Mouse (Mus musculus): ENCODE results near the gene C130050O18Rik.
"Not testable (repeated sequence)": the region's sequence is repeated elsewhere in the genome, so short reads cannot be mapped to it uniquely, and the experiment has no call there.

The C130050O18Rik gene

GRCm38 (mm10) chr5:139380385-139381248 lies 24.5 kb upstream of the C130050O18Rik start:
- DNase-seq (ENCODE audit: low spot score) = peak; percentile 96

- no peak for DNase-seq (ENCODE audit: low spot score)
These were observed 23.2 kb upstream of the C130050O18Rik start for GRCm38 (mm10) chr5:139381586-139382513.

- no peak for DNase-seq (ENCODE audit: low spot score)
These were observed 22.3 kb upstream of the C130050O18Rik start for GRCm38 (mm10) chr5:139382760-139383159.

- DNase-seq (ENCODE audit: low spot score) = no peak
These were observed 21.8 kb upstream of the C130050O18Rik start for GRCm38 (mm10) chr5:139383234-139383633.

- no peak for DNase-seq (ENCODE audit: low spot score)
These were observed 20.5 kb upstream of the C130050O18Rik start for GRCm38 (mm10) chr5:139384531-139384930.

- no peak for DNase-seq (ENCODE audit: low spot score)
These were observed 19.0 kb upstream of the C130050O18Rik start for GRCm38 (mm10) chr5:139386047-139386446.

- DNase-seq (ENCODE audit: low spot score) = no peak
These were observed 17.5 kb upstream of the C130050O18Rik start for GRCm38 (mm10) chr5:139387329-139388194.

GRCm38 (mm10) chr5:139388195-139388570 lies 16.9 kb upstream of the C130050O18Rik start:
- DNase-seq (ENCODE audit: low spot score) = no peak

- no peak for DNase-seq (ENCODE audit: low spot score)
These were observed 16.1 kb upstream of the C130050O18Rik start for GRCm38 (mm10) chr5:139388694-139389675.

DNA sequence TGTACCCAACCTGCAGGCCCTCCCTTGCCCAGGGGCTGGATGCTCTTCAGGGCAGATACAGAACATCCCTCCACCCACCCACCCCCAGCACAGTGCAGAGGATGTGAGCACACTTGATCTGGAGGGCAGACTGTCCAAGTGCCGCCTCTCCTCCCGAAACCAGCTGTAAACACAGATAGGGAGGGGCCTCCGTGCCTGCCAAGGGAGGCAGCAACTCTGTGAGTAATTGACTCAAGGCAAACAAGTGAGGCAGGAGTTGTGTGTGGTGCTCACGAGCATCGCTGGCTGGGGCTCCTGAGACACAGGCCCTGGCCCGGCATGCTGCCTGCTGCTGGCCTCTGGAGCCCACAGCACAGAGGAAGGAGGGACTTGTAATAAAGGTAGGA lies 15.4 kb upstream of the C130050O18Rik start:
- peak; percentile 71 for DNase-seq (ENCODE audit: low spot score)

DNA sequence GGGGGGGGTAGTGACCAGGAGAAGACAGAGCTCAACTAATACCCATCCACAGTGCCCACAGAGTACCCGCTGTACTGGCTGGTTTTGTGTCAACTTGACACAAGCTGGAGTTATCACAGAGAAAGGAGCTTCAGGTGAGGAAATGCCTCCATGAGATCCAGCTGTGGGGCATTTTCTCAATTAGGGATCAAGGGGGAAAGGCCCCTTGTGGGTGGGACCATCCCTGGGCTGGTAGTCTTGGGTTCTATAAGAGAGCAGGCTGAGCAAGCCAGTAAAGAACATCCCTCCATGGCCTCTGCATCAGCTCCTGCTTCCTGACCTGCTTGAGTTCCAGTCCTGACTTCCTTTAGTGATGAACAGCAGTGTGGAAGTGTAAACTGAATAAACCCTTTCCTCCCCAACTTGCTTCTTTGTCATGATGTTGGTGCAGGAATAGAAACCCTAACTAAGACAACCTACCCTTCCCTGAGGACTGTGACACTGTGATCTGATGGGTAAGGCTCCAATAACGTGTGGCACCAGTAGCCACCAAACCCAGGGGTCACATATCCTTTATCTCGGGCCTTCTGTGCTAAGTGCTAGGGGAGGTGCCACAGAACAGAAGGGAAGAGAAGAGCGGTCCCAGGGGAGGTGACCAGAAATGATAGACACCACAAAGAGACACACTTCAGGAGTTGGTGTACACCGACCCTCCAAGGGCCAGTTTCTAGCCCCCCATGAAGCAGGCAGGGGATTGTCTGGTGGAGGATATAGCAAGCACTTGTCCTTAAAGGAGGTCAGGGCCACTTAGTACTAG lies 14.6 kb upstream of the C130050O18Rik start:
- DNase-seq (ENCODE audit: low spot score) = not testable (repeated sequence)

DNA sequence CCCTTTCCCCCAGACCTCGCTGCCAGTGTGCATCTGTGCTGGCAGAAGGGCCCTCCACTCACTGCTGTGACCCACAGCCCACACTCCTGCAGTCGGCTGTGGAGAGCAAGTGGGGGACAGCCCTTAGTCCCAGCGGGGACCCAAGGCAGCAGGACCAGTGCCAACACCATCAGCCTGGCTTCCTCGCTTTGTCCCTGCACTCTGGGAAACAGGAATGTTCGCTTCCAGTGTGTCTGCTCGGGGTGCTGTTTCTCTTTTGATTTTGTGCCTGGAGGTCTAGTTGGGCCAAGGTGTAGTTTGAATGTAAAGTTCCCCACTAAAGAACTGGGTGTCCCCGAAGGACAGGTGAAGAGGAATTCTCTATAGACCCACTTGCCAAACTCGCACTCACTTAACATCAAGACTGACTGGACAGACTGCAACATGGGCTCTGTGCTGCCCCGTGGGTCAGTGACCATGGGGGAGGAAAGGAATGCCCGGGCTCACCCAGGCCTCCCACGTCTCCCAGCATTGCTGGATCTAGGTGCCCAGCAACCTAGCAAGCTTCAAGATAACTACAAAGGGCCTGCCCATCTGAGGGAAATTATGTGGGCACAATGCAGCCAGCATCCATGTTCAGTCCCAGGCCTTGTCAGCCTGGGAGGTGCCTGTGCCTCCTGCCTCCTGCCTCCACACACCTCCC lies 13.6 kb upstream of the C130050O18Rik start:
- no peak for DNase-seq (ENCODE audit: low spot score)

- DNase-seq (ENCODE audit: low spot score) = no peak
These were observed 12.6 kb upstream of the C130050O18Rik start for GRCm38 (mm10) chr5:139392219-139393196.

DNA sequence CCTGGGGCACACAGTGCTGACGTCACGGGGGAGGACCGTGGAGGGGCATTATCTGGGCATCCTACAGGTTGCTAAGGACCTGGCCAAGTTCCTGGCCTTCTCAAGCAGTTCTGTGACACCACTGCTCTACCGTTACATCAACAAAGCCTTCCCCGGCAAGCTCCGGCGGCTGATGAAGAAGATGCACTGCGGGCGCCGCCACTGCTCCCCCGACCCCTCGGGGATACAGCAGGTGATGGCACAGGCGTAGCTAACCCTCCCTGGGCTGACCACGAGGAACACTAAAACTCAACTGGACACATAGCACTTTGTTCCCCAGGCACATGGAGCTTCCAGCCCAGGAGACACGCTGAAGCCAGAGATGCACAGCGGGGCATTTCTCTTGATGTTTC lies 11.9 kb upstream of the C130050O18Rik start:
- DNase-seq (ENCODE audit: low spot score) = no peak

GRCm38 (mm10) chr5:139394399-139394798 lies 10.7 kb upstream of the C130050O18Rik start:
- no peak for DNase-seq (ENCODE audit: low spot score)

- DNase-seq (ENCODE audit: low spot score) = no peak
These were observed 9.6 kb upstream of the C130050O18Rik start for GRCm38 (mm10) chr5:139395528-139395927.

GRCm38 (mm10) chr5:139397359-139397916 lies 7.6 kb upstream of the C130050O18Rik start:
- DNase-seq (ENCODE audit: low spot score) = no peak
